Mouse (Mus musculus): ENCODE results near the gene Pdzd8. TPM values are rescaled to one million over a fixed set of nuclear protein-coding genes. Genes with fewer than 3 reads are reported as not detected.

The Pdzd8 gene
- polyA plus RNA-seq, 1 experiment from 2014 or later, result 12.6 TPM

- Histone ChIP-seq H3K4me1 (ENCODE audit: control insufficient read depth in 2 of 2, insufficient read depth in 2 of 2, low read length in 2 of 2) (no peaks in the 10 kb centered on the region), H3K4me2 (ENCODE audit: low read length) (no peak overlapping the region), H3K27me3 (ENCODE audit: control insufficient read depth, insufficient read depth, low read length) (peaks cover 15% of the 10 kb centered on the region), H3K9me3 (ENCODE audit: control insufficient read depth, low read length) (no peaks in the 10 kb centered on the region), H3K36me3 (ENCODE audit: control insufficient read depth, insufficient read depth, low read length) (no peaks in the 10 kb centered on the region), H3K27ac (replicated peaks in 1 of 2; ENCODE audit: control insufficient read depth in 1 of 2, insufficient read depth in 1 of 2, low read depth in 2 of 2, low read length in 2 of 2) (no peak overlapping the region), H3K9ac (ENCODE audit: low read length) (no peak overlapping the region), H3K4me3 (ENCODE audit: control insufficient read depth in 1 of 2, insufficient read depth in 1 of 2, low read depth in 1 of 2, low read length in 2 of 2) (no peak overlapping the region)
- no peak for ATAC-seq (ENCODE audit: insufficient number of reproducible peaks, insufficient read depth, low FRiP score, low read depth)
- WGBS, result 77% methylated on average over 6 of the region's 6 CpGs
Measured at GRCm38 (mm10) chr19:59362646-59363045, 17.1 kb upstream of the Pdzd8 start.

GRCm38 (mm10) chr19:59360486-59360896 lies 14.9 kb upstream of the Pdzd8 start:
- Histone ChIP-seq H3K4me3 (ENCODE audit: control insufficient read depth in 1 of 2, insufficient read depth in 1 of 2, low read depth in 1 of 2, low read length in 2 of 2) (no peak overlapping the region), H3K36me3 (ENCODE audit: control insufficient read depth, insufficient read depth, low read length) (no peaks in the 10 kb centered on the region), H3K9ac (ENCODE audit: low read length) (no peak overlapping the region), H3K4me1 (ENCODE audit: control insufficient read depth in 2 of 2, insufficient read depth in 2 of 2, low read length in 2 of 2) (no peaks in the 10 kb centered on the region; a peak in 2 of 4 replicates), H3K27ac (replicated peaks in 1 of 2; ENCODE audit: control insufficient read depth in 1 of 2, insufficient read depth in 1 of 2, low read depth in 2 of 2, low read length in 2 of 2) (no peak overlapping the region), H3K27me3 (ENCODE audit: control insufficient read depth, insufficient read depth, low read length) (peaks cover 15% of the 10 kb centered on the region), H3K9me3 (ENCODE audit: control insufficient read depth, low read length) (no peaks in the 10 kb centered on the region), H3K4me2 (ENCODE audit: low read length) (no peak overlapping the region)
- no peak for ATAC-seq (ENCODE audit: insufficient number of reproducible peaks, insufficient read depth, low FRiP score, low read depth)
- 65% methylated on average over 2 of the region's 2 CpGs for WGBS

GRCm38 (mm10) chr19:59359202-59359601 lies 13.6 kb upstream of the Pdzd8 start:
- Histone ChIP-seq H3K4me3 (ENCODE audit: control insufficient read depth in 1 of 2, insufficient read depth in 1 of 2, low read depth in 1 of 2, low read length in 2 of 2) (no peak overlapping the region), H3K36me3 (ENCODE audit: control insufficient read depth, insufficient read depth, low read length) (no peaks in the 10 kb centered on the region), H3K9ac (ENCODE audit: low read length) (no peak overlapping the region), H3K9me3 (ENCODE audit: control insufficient read depth, low read length) (no peaks in the 10 kb centered on the region), H3K27me3 (ENCODE audit: control insufficient read depth, insufficient read depth, low read length) (peaks cover 15% of the 10 kb centered on the region), H3K4me2 (ENCODE audit: low read length) (no peak overlapping the region), H3K27ac (replicated peaks in 1 of 2; ENCODE audit: control insufficient read depth in 1 of 2, insufficient read depth in 1 of 2, low read depth in 2 of 2, low read length in 2 of 2) (no peak overlapping the region), H3K4me1 (ENCODE audit: control insufficient read depth in 2 of 2, insufficient read depth in 2 of 2, low read length in 2 of 2) (peaks cover 2 to 6% of the 10 kb centered on the region in 2 experiments; a peak in 2 of 4 replicates)
- 20% methylated on average over 4 of the region's 4 CpGs for WGBS
- no peak for ATAC-seq (ENCODE audit: insufficient number of reproducible peaks, insufficient read depth, low FRiP score, low read depth)

- no peaks in the 10 kb centered on the region for H3K36me3 ChIP-seq (ENCODE audit: control insufficient read depth, insufficient read depth, low read length)
- peaks cover 2 to 6% of the 10 kb centered on the region in 2 experiments; a peak in 2 of 4 replicates for H3K4me1 ChIP-seq (ENCODE audit: control insufficient read depth in 2 of 2, insufficient read depth in 2 of 2, low read length in 2 of 2)
- 82% methylated on average over 4 of the region's 4 CpGs for WGBS
- no peak overlapping the region for H3K4me2 ChIP-seq (ENCODE audit: low read length)
- ATAC-seq (ENCODE audit: insufficient number of reproducible peaks, insufficient read depth, low FRiP score, low read depth), result no peak
- peaks cover 27% of the 10 kb centered on the region for H3K27me3 ChIP-seq (ENCODE audit: control insufficient read depth, insufficient read depth, low read length)
- H3K4me3 ChIP-seq (ENCODE audit: control insufficient read depth in 1 of 2, insufficient read depth in 1 of 2, low read depth in 1 of 2, low read length in 2 of 2), result no peak overlapping the region
- H3K9ac ChIP-seq (ENCODE audit: low read length), result no peak overlapping the region
- no peaks in the 10 kb centered on the region for H3K9me3 ChIP-seq (ENCODE audit: control insufficient read depth, low read length)
- H3K27ac ChIP-seq (replicated peaks in 1 of 2; ENCODE audit: control insufficient read depth in 1 of 2, insufficient read depth in 1 of 2, low read depth in 2 of 2, low read length in 2 of 2), result no peak overlapping the region
Measured at GRCm38 (mm10) chr19:59357878-59358277, 12.3 kb upstream of the Pdzd8 start.

GRCm38 (mm10) chr19:59356843-59357595 lies 11.4 kb upstream of the Pdzd8 start:
- ATAC-seq (ENCODE audit: insufficient number of reproducible peaks, insufficient read depth, low FRiP score, low read depth), result no peak; the same call in 1 of the 2 replicates
- Histone ChIP-seq H3K36me3 (ENCODE audit: control insufficient read depth, insufficient read depth, low read length) (no peaks in the 10 kb centered on the region), H3K4me2 (ENCODE audit: low read length) (no peak overlapping the region), H3K4me3 (ENCODE audit: control insufficient read depth in 1 of 2, insufficient read depth in 1 of 2, low read depth in 1 of 2, low read length in 2 of 2) (no peak overlapping the region), H3K9ac (ENCODE audit: low read length) (no peak overlapping the region), H3K4me1 (ENCODE audit: control insufficient read depth in 2 of 2, insufficient read depth in 2 of 2, low read length in 2 of 2) (peaks cover 2 to 6% of the 10 kb centered on the region in 2 experiments; a peak in 2 of 4 replicates), H3K27me3 (ENCODE audit: control insufficient read depth, insufficient read depth, low read length) (peaks cover 34% of the 10 kb centered on the region), H3K9me3 (ENCODE audit: control insufficient read depth, low read length) (no peaks in the 10 kb centered on the region), H3K27ac (replicated peaks in 1 of 2; ENCODE audit: control insufficient read depth in 1 of 2, insufficient read depth in 1 of 2, low read depth in 2 of 2, low read length in 2 of 2) (no peak overlapping the region)
- 35% methylated on average over 14 of the region's 14 CpGs for WGBS

- no peak overlapping the region for H3K27ac ChIP-seq (replicated peaks in 1 of 2; ENCODE audit: control insufficient read depth in 1 of 2, insufficient read depth in 1 of 2, low read depth in 2 of 2, low read length in 2 of 2)
- no peaks in the 10 kb centered on the region for H3K36me3 ChIP-seq (ENCODE audit: control insufficient read depth, insufficient read depth, low read length)
- peaks cover 2 to 6% of the 10 kb centered on the region in 2 experiments; a peak in 2 of 4 replicates for H3K4me1 ChIP-seq (ENCODE audit: control insufficient read depth in 2 of 2, insufficient read depth in 2 of 2, low read length in 2 of 2)
- H3K4me2 ChIP-seq (ENCODE audit: low read length), result no peak overlapping the region
- no peak overlapping the region for H3K9ac ChIP-seq (ENCODE audit: low read length)
- H3K9me3 ChIP-seq (ENCODE audit: control insufficient read depth, low read length), result no peaks in the 10 kb centered on the region
- no peak for ATAC-seq (ENCODE audit: insufficient number of reproducible peaks, insufficient read depth, low FRiP score, low read depth)
- H3K27me3 ChIP-seq (ENCODE audit: control insufficient read depth, insufficient read depth, low read length), result peaks cover 28% of the 10 kb centered on the region
- no peak overlapping the region for H3K4me3 ChIP-seq (ENCODE audit: control insufficient read depth in 1 of 2, insufficient read depth in 1 of 2, low read depth in 1 of 2, low read length in 2 of 2)
- 72% methylated on average over 3 of the region's 3 CpGs for WGBS
Measured at GRCm38 (mm10) chr19:59356388-59356787, 10.8 kb upstream of the Pdzd8 start.

- no peaks in the 10 kb centered on the region for H3K36me3 ChIP-seq (ENCODE audit: control insufficient read depth, insufficient read depth, low read length)
- no peak overlapping the region for H3K27ac ChIP-seq (replicated peaks in 1 of 2; ENCODE audit: control insufficient read depth in 1 of 2, insufficient read depth in 1 of 2, low read depth in 2 of 2, low read length in 2 of 2)
- peaks cover 2 to 6% of the 10 kb centered on the region in 2 experiments; a peak in 2 of 4 replicates for H3K4me1 ChIP-seq (ENCODE audit: control insufficient read depth in 2 of 2, insufficient read depth in 2 of 2, low read length in 2 of 2)
- no peak overlapping the region for H3K4me3 ChIP-seq (ENCODE audit: control insufficient read depth in 1 of 2, insufficient read depth in 1 of 2, low read depth in 1 of 2, low read length in 2 of 2)
- no peak overlapping the region for H3K4me2 ChIP-seq (ENCODE audit: low read length)
- no peak for ATAC-seq (ENCODE audit: insufficient number of reproducible peaks, insufficient read depth, low FRiP score, low read depth)
- no peaks in the 10 kb centered on the region for H3K9me3 ChIP-seq (ENCODE audit: control insufficient read depth, low read length)
- H3K9ac ChIP-seq (ENCODE audit: low read length), result no peak overlapping the region
- WGBS, result 11% methylated on average over 2 of the region's 2 CpGs
- H3K27me3 ChIP-seq (ENCODE audit: control insufficient read depth, insufficient read depth, low read length), result peaks cover 30% of the 10 kb centered on the region; the same call in 1 of the 2 replicates
Measured at GRCm38 (mm10) chr19:59354906-59355305, 9.3 kb upstream of the Pdzd8 start.
